Mouse (Mus musculus) hindbrain, embryonic 11.5 days (tissue): Measurements from ENCODE around the gene Wdr53. TPM values are rescaled to one million over a fixed set of nuclear protein-coding genes. Genes with fewer than 3 reads are reported as not detected.

Source experiments
- ATAC-seq: fragments of 200-750 bp; cut with Nextera tagmentation; 2 replicates; pipeline ENCODE4 v1.8.0; 2017; ENCODE audit warnings: mild to moderate bottlenecking, moderate TSS enrichment, moderate library complexity; ENCODE audit not compliant: low FRiP score
- DNase-seq: peaks from one replicate; pipeline ENCODE4 v3.0.0-alpha.2; 2015; ENCODE audit warnings: low spot score
- H3K27ac ChIP-seq: fragments of 300-500 bp; sonication (generic); 2 replicates; pipeline ENCODE4 v1.5.1; 2014; ENCODE audit warnings: mild to moderate bottlenecking, low read depth, low read length
- H3K27me3 ChIP-seq: fragments of 300-500 bp; sonication (generic); 2 replicates; pipeline ENCODE4 v1.6.1; 2014; ENCODE audit warnings: mild to moderate bottlenecking, low read length, moderate library complexity, mixed read lengths; ENCODE audit not compliant: control insufficient read depth, insufficient read depth
- H3K36me3 ChIP-seq: fragments of 300-500 bp; sonication (generic); 2 replicates; pipeline ENCODE4 v1.6.1; 2014; ENCODE audit warnings: mild to moderate bottlenecking, low read length, moderate library complexity, mixed read lengths; ENCODE audit not compliant: control insufficient read depth, insufficient read depth
- H3K4me1 ChIP-seq: fragments of 300-500 bp; sonication (generic); replicated peaks from 2 replicates; pipeline ENCODE4 v1.6.1; 2014; ENCODE audit warnings: low read length, mixed read lengths; ENCODE audit not compliant: control insufficient read depth, insufficient read depth
- H3K4me2 ChIP-seq: fragments of 300-500 bp; sonication (generic); replicated peaks from 2 replicates; pipeline ENCODE4 v1.6.1; 2014; ENCODE audit warnings: mild to moderate bottlenecking, low read depth, low read length
- H3K4me3 ChIP-seq: fragments of 300-500 bp; sonication (generic); 2 replicates; pipeline ENCODE4 v1.5.1; 2014; ENCODE audit warnings: low read depth, low read length
- H3K9ac ChIP-seq: fragments of 300-500 bp; sonication (generic); 2 replicates; pipeline ENCODE4 v1.6.1; 2014; ENCODE audit warnings: low read depth, low read length
- H3K9me3 ChIP-seq: fragments of 300-500 bp; sonication (generic); 2 replicates; pipeline ENCODE4 v1.6.1; 2016; ENCODE audit warnings: low read length; ENCODE audit not compliant: control insufficient read depth
- WGBS: fragments of 180-500 bp; shearing (Covaris S2); extraction: QIAGEN DNeasy Blood & Tissue Kit; methylation state at CpG from one replicate; pipeline ENCODE4 v1.1.7; 2014; 5-methylcytosine and 5-hydroxymethylcytosine counted together
- microRNA counts: library from miRNA; unstranded; fragments of <30 nt; microRNA quantifications from one replicate; lab custom pipeline; 2015
- polyA plus RNA-seq: library from polyadenylated mRNA; unstranded; fragments of >200 nt; fragmentation: Nextera tagmentation; extraction: Ambion mirVana; gene quantifications from 2 replicates; pipeline ENCODE4 v1.2.1, GENCODE M21; 2014

Gene Wdr53
- polyA plus RNA-seq, 1 experiment from 2014 or later = 16.6 TPM

DNA sequence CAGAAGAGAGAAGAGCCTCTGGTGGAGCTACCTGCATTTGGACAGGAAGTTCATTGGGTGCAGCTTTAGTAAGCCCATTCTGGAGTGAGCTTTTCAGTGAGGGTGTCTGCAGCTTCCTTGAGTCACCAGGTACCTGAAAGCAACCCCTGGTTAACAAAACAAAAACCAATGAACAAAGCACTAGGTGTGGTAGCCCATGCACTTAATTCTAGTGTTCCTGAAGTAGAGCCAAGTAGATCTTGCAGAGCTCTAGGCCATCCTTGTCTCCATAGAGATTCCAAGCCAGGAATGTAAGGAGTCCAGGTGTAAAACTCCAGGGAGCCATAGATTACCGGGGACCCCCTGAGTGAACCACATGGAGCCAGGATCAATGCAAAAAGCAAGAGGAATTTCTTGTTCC is 56.0 kb downstream of the Wdr53 start:
- H3K36me3 ChIP-seq = no peaks in the 10 kb centered on the region
- ATAC-seq = no peak
- no peak overlapping the region for H3K4me3 ChIP-seq
- 38% methylated on average over 1 of the region's 1 CpGs for WGBS
- no peak overlapping the region for H3K27ac ChIP-seq
- H3K4me1 ChIP-seq = no peaks in the 10 kb centered on the region
- no peaks in the 10 kb centered on the region for H3K9me3 ChIP-seq
- no peak overlapping the region for H3K9ac ChIP-seq
- no peak overlapping the region for H3K4me2 ChIP-seq
- DNase-seq = no peak
- H3K27me3 ChIP-seq = no peaks in the 10 kb centered on the region

DNA sequence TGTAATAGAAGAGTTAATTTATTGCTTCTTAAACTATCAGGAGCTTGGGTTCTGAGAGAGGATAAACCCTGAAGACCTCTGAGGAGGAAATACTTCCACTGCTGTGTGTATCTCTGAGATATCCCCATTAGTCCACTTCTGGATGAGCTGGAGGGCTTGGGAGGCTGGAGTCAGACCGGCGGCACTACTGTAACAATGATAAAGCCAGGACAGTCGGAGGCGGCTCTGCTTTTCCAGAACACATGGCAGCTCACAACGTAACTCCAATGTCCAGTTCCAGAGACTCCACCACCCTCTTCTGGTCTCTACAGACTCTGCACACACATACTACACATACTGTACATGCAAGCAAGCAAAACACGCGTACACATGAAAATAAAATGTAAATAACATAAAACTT is 56.9 kb downstream of the Wdr53 start:
- no peak overlapping the region for H3K9ac ChIP-seq
- no peak overlapping the region for H3K4me3 ChIP-seq
- H3K36me3 ChIP-seq = no peaks in the 10 kb centered on the region
- no peaks in the 10 kb centered on the region for H3K9me3 ChIP-seq
- DNase-seq = no peak
- H3K27me3 ChIP-seq = no peaks in the 10 kb centered on the region
- H3K4me2 ChIP-seq = no peak overlapping the region
- no peak for ATAC-seq
- H3K4me1 ChIP-seq = no peaks in the 10 kb centered on the region
- H3K27ac ChIP-seq = no peak overlapping the region
- 92% methylated on average over 7 of the region's 7 CpGs for WGBS

MicroRNAs within 50 kb of the gene (microRNA counts, 519-probe panel; counts per million panel counts)
- microRNA mmu-miR-1946a (lab: Ali Mortazavi, UCI) = not detected

Other genes starting within 250 kb of the Wdr53 start
- gene Senp5, start 243.9 kb upstream of the Wdr53 start, polyA plus RNA-seq = 12.2 and 18.3 TPM in 2 replicates
- 46.4 and 48.0 TPM in 2 replicates for gene Pak2, start 167.9 kb upstream of the Wdr53 start, polyA plus RNA-seq
- gene Pigx, start 147.5 kb upstream of the Wdr53 start, polyA plus RNA-seq = 147 and 150 TPM in 2 replicates
- 47.5 and 47.7 TPM in 2 replicates for gene Cep19, start 147.4 kb upstream of the Wdr53 start, polyA plus RNA-seq
- 8.1 and 8.7 TPM in 2 replicates for gene Nrros, start 81.6 kb upstream of the Wdr53 start, polyA plus RNA-seq
- gene Bex6, start 67.4 kb upstream of the Wdr53 start, polyA plus RNA-seq = not detected in 2 replicates
- gene Fbxo45, start 69 bp upstream of the Wdr53 start, polyA plus RNA-seq = 15.6 and 22.8 TPM in 2 replicates
- not detected in 2 replicates for gene Smco1, start 24.2 kb downstream of the Wdr53 start, polyA plus RNA-seq
- 25.8 and 31.1 TPM in 2 replicates for gene Rnf168, start 30.2 kb downstream of the Wdr53 start, polyA plus RNA-seq
- 24.9 and 40.5 TPM in 2 replicates for gene Ubxn7, start 85.0 kb downstream of the Wdr53 start, polyA plus RNA-seq
- gene Tm4sf19, start 153.3 kb downstream of the Wdr53 start, polyA plus RNA-seq = not detected in 2 replicates
- 30.9 and 31.1 TPM in 2 replicates for gene Tctex1d2, start 172.5 kb downstream of the Wdr53 start, polyA plus RNA-seq
- 41.8 and 41.9 TPM in 2 replicates for gene Pcyt1a, start 183.7 kb downstream of the Wdr53 start, polyA plus RNA-seq
- gene Slc51a, start 240.7 kb downstream of the Wdr53 start, polyA plus RNA-seq = 0.25 and 0.29 TPM in 2 replicates
- not detected in 2 replicates for gene Zdhhc19, start 249.0 kb downstream of the Wdr53 start, polyA plus RNA-seq